Mouse (Mus musculus) myocyte (in vitro differentiated cells): ENCODE data around the gene Pfdn6. TPM values are rescaled to one million over a fixed set of nuclear protein-coding genes. Genes with fewer than 3 reads are reported as not detected.

ENCODE experiments used
- H3K27me3 ChIP-seq: one replicate; pipeline ENCODE4 v1.6.1; 2011; ENCODE audit not compliant: control insufficient read depth, insufficient read depth, insufficient read length
- H3K36me3 ChIP-seq: one replicate; pipeline ENCODE4 v1.6.1; 2011; ENCODE audit not compliant: control insufficient read depth, insufficient read depth
- H3K4me2 ChIP-seq: one replicate; pipeline ENCODE4 v1.6.1; 2011; ENCODE audit warnings: low read depth, control low read depth
- H3K4me3 ChIP-seq: one replicate; pipeline ENCODE4 v1.5.1; 2011; ENCODE audit warnings: mild to moderate bottlenecking, control low read depth, moderate library complexity
- H3K79me2 ChIP-seq: one replicate; pipeline ENCODE4 v1.6.1; 2011; ENCODE audit not compliant: control insufficient read depth, insufficient read depth
- H3ac ChIP-seq: one replicate; pipeline ENCODE4 v1.6.1; 2011; ENCODE audit not compliant: control insufficient read depth, insufficient read length
- CEBPB ChIP-seq: IDR thresholded peaks from 2 replicates; pipeline ENCODE4 v1.6.1; 2011; ENCODE audit warnings: mild to moderate bottlenecking, moderate library complexity; ENCODE audit not compliant: poor library complexity, insufficient read depth, severe bottlenecking
- E2F4 ChIP-seq: IDR thresholded peaks from one replicate; pipeline ENCODE4 v1.6.1; 2011; ENCODE audit warnings: mild to moderate bottlenecking, control low read depth, moderate library complexity; ENCODE audit not compliant: insufficient read depth
- MAX ChIP-seq: IDR thresholded peaks from one replicate; pipeline ENCODE4 v1.6.1; 2011; ENCODE audit warnings: low read depth, mild to moderate bottlenecking, control low read depth
- MYOD1 ChIP-seq, 3 experiments: IDR thresholded peaks; one replicate each; pipeline ENCODE4 v1.6.1; 2011; ENCODE audit warnings: control low read depth in 2 of 3, low read depth in 2 of 3, mild to moderate bottlenecking in 2 of 3, moderate library complexity in 1 of 3; ENCODE audit not compliant: insufficient read length in 2 of 3, control insufficient read depth in 1 of 3
- MYOG ChIP-seq, 3 experiments: IDR thresholded peaks; one replicate each; pipeline ENCODE4 v1.6.1; 2011; ENCODE audit warnings: control low read depth in 2 of 3, low read depth in 2 of 3, mild to moderate bottlenecking in 2 of 3; ENCODE audit not compliant: insufficient read length in 2 of 3, control insufficient read depth in 1 of 3, insufficient read depth in 1 of 3
- POLR2A ChIP-seq: IDR thresholded peaks from one replicate; pipeline ENCODE4 v1.6.1; 2011; ENCODE audit warnings: low read depth, mild to moderate bottlenecking, control low read depth, moderate library complexity; ENCODE audit not compliant: insufficient read length
- POLR2AphosphoS2 ChIP-seq: IDR thresholded peaks from one replicate; pipeline ENCODE4 v1.6.1; 2011; ENCODE audit warnings: low read depth, control low read depth; ENCODE audit not compliant: insufficient read length
- REST ChIP-seq: IDR thresholded peaks from one replicate; pipeline ENCODE4 v1.6.1; 2011; ENCODE audit warnings: mild to moderate bottlenecking, control low read depth, moderate library complexity; ENCODE audit not compliant: insufficient read depth, insufficient read length
- SRF ChIP-seq: IDR thresholded peaks from one replicate; pipeline ENCODE4 v1.6.1; 2011; ENCODE audit warnings: low read depth; ENCODE audit not compliant: control insufficient read depth, insufficient read length
- TCF12 ChIP-seq: IDR thresholded peaks from one replicate; pipeline ENCODE4 v1.6.1; 2011; ENCODE audit warnings: mild to moderate bottlenecking, control low read depth; ENCODE audit not compliant: poor library complexity, insufficient read depth, severe bottlenecking
- TCF3 ChIP-seq: IDR thresholded peaks from one replicate; pipeline ENCODE4 v1.6.1; 2011; ENCODE audit warnings: low read depth, control low read depth; ENCODE audit not compliant: insufficient read length
- USF1 ChIP-seq: IDR thresholded peaks from one replicate; pipeline ENCODE4 v1.6.1; 2011; ENCODE audit warnings: low read depth, mild to moderate bottlenecking, control low read depth, moderate library complexity
- polyA plus RNA-seq: library from polyadenylated mRNA; unstranded; fragments of >200 nt; fragmentation: generic; extraction: Trizol; gene quantifications from one replicate; pipeline ENCODE4 v1.2.1, GENCODE M21; 2012; ENCODE audit warnings: missing spikeins

Pfdn6 gene
- polyA plus RNA-seq, 1 experiment = 110 TPM

GRCm38 (mm10) chr17:33914969-33915391, 25.2 kb downstream of the Pfdn6 start:
- H3K36me3 ChIP-seq = peaks cover 11% of the 10 kb centered on the region

GRCm38 (mm10) chr17:33913905-33914304, 26.2 kb downstream of the Pfdn6 start:
- H3K4me3 ChIP-seq = no peak overlapping the region
- H3ac ChIP-seq = no peak overlapping the region
- no peaks in the 10 kb centered on the region for H3K27me3 ChIP-seq
- H3K79me2 ChIP-seq = peaks cover 16% of the 10 kb centered on the region
- no peak overlapping the region for H3K4me2 ChIP-seq
- H3K36me3 ChIP-seq = peaks cover 11% of the 10 kb centered on the region
- TF ChIP-seq POLR2A (no peak), TCF3 (no peak), MYOD1 (IDR thresholded peaks at IDR 0.05; ENCODE audit: control insufficient read depth in 1 of 3, insufficient read length in 2 of 3, low read depth in 2 of 3) (no peak), E2F4 (no peak), SRF (no peak), TCF12 (no peak), CEBPB (no peak), MAX (no peak), POLR2AphosphoS2 (no peak), USF1 (no peak), MYOG (IDR thresholded peaks at IDR 0.05; ENCODE audit: control insufficient read depth in 1 of 3, insufficient read depth in 1 of 3, insufficient read length in 2 of 3, low read depth in 2 of 3) (no peak), REST (no peak)

More at GRCm38 (mm10) chr17:33914969-33915391, 25.2 kb downstream of the Pfdn6 start:
- peaks cover 14% of the 10 kb centered on the region for H3K79me2 ChIP-seq
- H3K4me3 ChIP-seq = peak overlapping the region; percentile 41
- H3ac ChIP-seq = no peak overlapping the region
- TF ChIP-seq CEBPB = no peak
- no peak for TF ChIP-seq TCF12
- no peak for TF ChIP-seq REST
- no peak for TF ChIP-seq MAX
- TF ChIP-seq TCF3 = no peak
- TF ChIP-seq POLR2A = no peak
- TF ChIP-seq MYOG (IDR thresholded peaks at IDR 0.05; ENCODE audit: control insufficient read depth in 1 of 3, insufficient read depth in 1 of 3, insufficient read length in 2 of 3, low read depth in 2 of 3) = no peak
- no peaks in the 10 kb centered on the region for H3K27me3 ChIP-seq
- H3K4me2 ChIP-seq = peak overlapping the region; percentile 61

- peaks cover 16% of the 10 kb centered on the region for H3K79me2 ChIP-seq
- peaks cover 11% of the 10 kb centered on the region for H3K36me3 ChIP-seq
- no peaks in the 10 kb centered on the region for H3K27me3 ChIP-seq
- no peak for TF ChIP-seq TCF12
- no peak for TF ChIP-seq CEBPB
- TF ChIP-seq TCF3 = no peak
- no peak for TF ChIP-seq MYOD1 (IDR thresholded peaks at IDR 0.05; ENCODE audit: control insufficient read depth in 1 of 3, insufficient read length in 2 of 3, low read depth in 2 of 3)
- TF ChIP-seq USF1 = no peak
- no peak for TF ChIP-seq REST
- no peak for TF ChIP-seq MAX
- TF ChIP-seq SRF = no peak
- no peak for TF ChIP-seq E2F4
- no peak overlapping the region for H3K4me2 ChIP-seq
- H3K4me3 ChIP-seq = no peak overlapping the region
- H3ac ChIP-seq = no peak overlapping the region
These were observed 26.9 kb downstream of the Pfdn6 start for GRCm38 (mm10) chr17:33913264-33913663.

GRCm38 (mm10) chr17:33911813-33912414, 28.2 kb downstream of the Pfdn6 start:
- no peak overlapping the region for H3ac ChIP-seq
- peaks cover 15% of the 10 kb centered on the region for H3K79me2 ChIP-seq
- H3K36me3 ChIP-seq = peaks cover 11% of the 10 kb centered on the region
- no peak overlapping the region for H3K4me3 ChIP-seq
- no peaks in the 10 kb centered on the region for H3K27me3 ChIP-seq
- H3K4me2 ChIP-seq = no peak overlapping the region
- TF ChIP-seq MYOD1 (IDR thresholded peaks at IDR 0.05; ENCODE audit: control insufficient read depth in 1 of 3, insufficient read length in 2 of 3, low read depth in 2 of 3) = no peak
- no peak for TF ChIP-seq REST
- TF ChIP-seq TCF3 = no peak
- no peak for TF ChIP-seq SRF
- TF ChIP-seq E2F4 = no peak
- no peak for TF ChIP-seq POLR2A
- TF ChIP-seq TCF12 = no peak
- TF ChIP-seq POLR2AphosphoS2 = no peak
- TF ChIP-seq MYOG (IDR thresholded peaks at IDR 0.05; ENCODE audit: control insufficient read depth in 1 of 3, insufficient read depth in 1 of 3, insufficient read length in 2 of 3, low read depth in 2 of 3) = no peak
- TF ChIP-seq USF1 = no peak
- no peak for TF ChIP-seq CEBPB
- TF ChIP-seq MAX = no peak

GRCm38 (mm10) chr17:33911052-33911812, 28.9 kb downstream of the Pfdn6 start:
- Histone ChIP-seq H3K36me3 (peaks cover 11% of the 10 kb centered on the region), H3K4me3 (peak overlapping the region; percentile 85), H3K4me2 (no peak overlapping the region), H3ac (no peak overlapping the region), H3K79me2 (peaks cover 13% of the 10 kb centered on the region), H3K27me3 (no peaks in the 10 kb centered on the region)
- TF ChIP-seq MYOD1 (IDR thresholded peaks at IDR 0.05; ENCODE audit: control insufficient read depth in 1 of 3, insufficient read length in 2 of 3, low read depth in 2 of 3) = no peak
- TF ChIP-seq POLR2A = no peak
- TF ChIP-seq SRF = no peak
- TF ChIP-seq USF1 = no peak
- TF ChIP-seq REST = no peak
- no peak for TF ChIP-seq TCF3
- no peak for TF ChIP-seq TCF12
- no peak for TF ChIP-seq POLR2AphosphoS2
- TF ChIP-seq MYOG (IDR thresholded peaks at IDR 0.05; ENCODE audit: control insufficient read depth in 1 of 3, insufficient read depth in 1 of 3, insufficient read length in 2 of 3, low read depth in 2 of 3) = no peak
- TF ChIP-seq CEBPB = no peak
- no peak for TF ChIP-seq MAX
- TF ChIP-seq E2F4 = no peak
